Mouse (Mus musculus) embryo, embryonic 11.5 days (tissue): ENCODE data around the gene Hist1h2bh.
"Not testable (repeated sequence)": the region's sequence is repeated elsewhere in the genome, so short reads cannot be mapped to it uniquely, and the experiment has no call there.

Experiments
- DNase-seq: peaks from one replicate; pipeline ENCODE4 v3.0.0-alpha.2; 2012; ENCODE audit warnings: low read depth, low spot score

Hist1h2bh gene

GRCm38 (mm10) chr13:23542999-23543607, at the start of gene Hist1h2bh:
Gene Hist1h2bh (minus strand): TSS chr13:23543392.
- DNase-seq: peak; percentile 80

GRCm38 (mm10) chr13:23592614-23593013, 49.4 kb upstream of the Hist1h2bh start:
- DNase-seq: no peak

- not testable (repeated sequence) for DNase-seq
Measured at GRCm38 (mm10) chr13:23591886-23592285, 48.7 kb upstream of the Hist1h2bh start.

- no peak for DNase-seq
Measured at GRCm38 (mm10) chr13:23591206-23591605, 48.0 kb upstream of the Hist1h2bh start.

- no peak for DNase-seq
Measured at GRCm38 (mm10) chr13:23586940-23587225, 43.7 kb upstream of the Hist1h2bh start.

- DNase-seq: no peak
Measured at GRCm38 (mm10) chr13:23586099-23586939, 43.1 kb upstream of the Hist1h2bh start.

- peak; percentile 83 for DNase-seq
Measured at GRCm38 (mm10) chr13:23585442-23586098, 42.4 kb upstream of the Hist1h2bh start.

- no peak for DNase-seq
Measured at GRCm38 (mm10) chr13:23585029-23585441, 41.8 kb upstream of the Hist1h2bh start.

- no peak for DNase-seq
Measured at GRCm38 (mm10) chr13:23584331-23584730, 41.1 kb upstream of the Hist1h2bh start.

- DNase-seq: no peak
Measured at GRCm38 (mm10) chr13:23583387-23584068, 40.3 kb upstream of the Hist1h2bh start.

- DNase-seq: no peak
Measured at GRCm38 (mm10) chr13:23582219-23583056, 39.2 kb upstream of the Hist1h2bh start.

- DNase-seq: peak; percentile 95
Measured at GRCm38 (mm10) chr13:23581408-23582218, 38.4 kb upstream of the Hist1h2bh start, which contains the start of gene Hist1h4d. Gene Hist1h4d (plus strand): TSS chr13:23581598.

GRCm38 (mm10) chr13:23577835-23578234, 34.6 kb upstream of the Hist1h2bh start:
- DNase-seq: no peak

- DNase-seq: no peak
Measured at GRCm38 (mm10) chr13:23576906-23577639, 33.9 kb upstream of the Hist1h2bh start.

- no peak for DNase-seq
Measured at GRCm38 (mm10) chr13:23576351-23576881, 33.2 kb upstream of the Hist1h2bh start.

GRCm38 (mm10) chr13:23575864-23576313, 32.7 kb upstream of the Hist1h2bh start:
- not testable (repeated sequence) for DNase-seq

- DNase-seq: no peak
Measured at GRCm38 (mm10) chr13:23575271-23575851, 32.2 kb upstream of the Hist1h2bh start, which contains the start of gene Hist1h3d. Gene Hist1h3d (plus strand): TSS chr13:23575763.

GRCm38 (mm10) chr13:23574546-23575170, 31.5 kb upstream of the Hist1h2bh start:
- not testable (repeated sequence) for DNase-seq
